Mouse (Mus musculus): ENCODE data around the gene Olfr926.

DNA sequence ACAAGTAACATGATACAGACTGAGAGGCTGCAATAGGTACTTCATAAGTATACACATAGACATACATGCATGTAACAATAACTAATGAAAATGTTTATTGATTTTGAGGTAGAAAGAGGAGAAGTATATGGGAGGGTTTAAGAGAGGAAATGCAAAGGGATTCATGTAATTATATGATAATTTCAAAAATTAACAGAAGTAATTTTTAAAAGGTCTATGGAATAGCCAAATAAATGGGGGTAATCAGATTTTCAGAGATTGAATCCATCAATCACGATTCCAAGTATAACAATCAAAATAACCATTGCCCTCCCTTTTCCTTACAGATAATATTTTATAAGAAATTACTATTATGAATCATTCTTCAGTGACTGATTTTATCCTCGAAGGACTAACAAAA lies at the start of gene Olfr926:
- TF ChIP-seq EP300 (IDR thresholded peaks at IDR 0.05; ENCODE audit: insufficient read depth, low read depth, low read length) (no peak), CTCF (IDR thresholded peaks at IDR 0.05; ENCODE audit: low read depth, low read length) (no peak), POLR2A (IDR thresholded peaks at IDR 0.05; ENCODE audit: insufficient read depth, low read length) (no peak)
